Mouse (Mus musculus) hindbrain, embryonic 11.5 days (tissue): Measurements from ENCODE around the gene Hes3. TPM values are rescaled to one million over a fixed set of nuclear protein-coding genes. Genes with fewer than 3 reads are reported as not detected.

Experiments used
- ATAC-seq: fragments of 200-750 bp; cut with Nextera tagmentation; 2 replicates; pipeline ENCODE4 v1.8.0; 2017; ENCODE audit warnings: mild to moderate bottlenecking, moderate TSS enrichment, moderate library complexity; ENCODE audit not compliant: low FRiP score
- DNase-seq: peaks from one replicate; pipeline ENCODE4 v3.0.0-alpha.2; 2015; ENCODE audit warnings: low spot score
- H3K27ac ChIP-seq: fragments of 300-500 bp; sonication (generic); 2 replicates; pipeline ENCODE4 v1.5.1; 2014; ENCODE audit warnings: mild to moderate bottlenecking, low read depth, low read length
- H3K27me3 ChIP-seq: fragments of 300-500 bp; sonication (generic); 2 replicates; pipeline ENCODE4 v1.6.1; 2014; ENCODE audit warnings: mild to moderate bottlenecking, low read length, moderate library complexity, mixed read lengths; ENCODE audit not compliant: control insufficient read depth, insufficient read depth
- H3K36me3 ChIP-seq: fragments of 300-500 bp; sonication (generic); 2 replicates; pipeline ENCODE4 v1.6.1; 2014; ENCODE audit warnings: mild to moderate bottlenecking, low read length, moderate library complexity, mixed read lengths; ENCODE audit not compliant: control insufficient read depth, insufficient read depth
- H3K4me1 ChIP-seq: fragments of 300-500 bp; sonication (generic); replicated peaks from 2 replicates; pipeline ENCODE4 v1.6.1; 2014; ENCODE audit warnings: low read length, mixed read lengths; ENCODE audit not compliant: control insufficient read depth, insufficient read depth
- H3K4me2 ChIP-seq: fragments of 300-500 bp; sonication (generic); replicated peaks from 2 replicates; pipeline ENCODE4 v1.6.1; 2014; ENCODE audit warnings: mild to moderate bottlenecking, low read depth, low read length
- H3K4me3 ChIP-seq: fragments of 300-500 bp; sonication (generic); 2 replicates; pipeline ENCODE4 v1.5.1; 2014; ENCODE audit warnings: low read depth, low read length
- H3K9ac ChIP-seq: fragments of 300-500 bp; sonication (generic); 2 replicates; pipeline ENCODE4 v1.6.1; 2014; ENCODE audit warnings: low read depth, low read length
- H3K9me3 ChIP-seq: fragments of 300-500 bp; sonication (generic); 2 replicates; pipeline ENCODE4 v1.6.1; 2016; ENCODE audit warnings: low read length; ENCODE audit not compliant: control insufficient read depth
- WGBS: fragments of 180-500 bp; shearing (Covaris S2); extraction: QIAGEN DNeasy Blood & Tissue Kit; methylation state at CpG from one replicate; pipeline ENCODE4 v1.1.7; 2014; 5-methylcytosine and 5-hydroxymethylcytosine counted together
- polyA plus RNA-seq: library from polyadenylated mRNA; unstranded; fragments of >200 nt; fragmentation: Nextera tagmentation; extraction: Ambion mirVana; gene quantifications from 2 replicates; pipeline ENCODE4 v1.2.1, GENCODE M21; 2014

Hes3 gene
- polyA plus RNA-seq, 1 experiment from 2014 or later: 3.5 TPM

- H3K4me3 ChIP-seq: no peak overlapping the region
- H3K9ac ChIP-seq: no peak overlapping the region
- H3K4me1 ChIP-seq: peaks cover 9% of the 10 kb centered on the region; the same call in 1 of the 2 replicates
- DNase-seq (no peak), ATAC-seq (no peak)
- no peaks in the 10 kb centered on the region for H3K36me3 ChIP-seq
- no peak overlapping the region for H3K27ac ChIP-seq
- H3K27me3 ChIP-seq: peaks cover 23% of the 10 kb centered on the region
- no peaks in the 10 kb centered on the region for H3K9me3 ChIP-seq
- WGBS: 91% methylated on average over 11 of the region's 11 CpGs
- no peak overlapping the region for H3K4me2 ChIP-seq
Measured at GRCm38 (mm10) chr4:152271334-152271733, 20.1 kb downstream of the Hes3 start.

GRCm38 (mm10) chr4:152270599-152270998 lies 20.9 kb downstream of the Hes3 start:
- 64% methylated on average over 9 of the region's 9 CpGs for whole genome bisulfite sequencing
- Histone ChIP-seq H3K4me1 (peaks cover 9% of the 10 kb centered on the region; the same call in 1 of the 2 replicates), H3K27me3 (peaks cover 16% of the 10 kb centered on the region)

DNA sequence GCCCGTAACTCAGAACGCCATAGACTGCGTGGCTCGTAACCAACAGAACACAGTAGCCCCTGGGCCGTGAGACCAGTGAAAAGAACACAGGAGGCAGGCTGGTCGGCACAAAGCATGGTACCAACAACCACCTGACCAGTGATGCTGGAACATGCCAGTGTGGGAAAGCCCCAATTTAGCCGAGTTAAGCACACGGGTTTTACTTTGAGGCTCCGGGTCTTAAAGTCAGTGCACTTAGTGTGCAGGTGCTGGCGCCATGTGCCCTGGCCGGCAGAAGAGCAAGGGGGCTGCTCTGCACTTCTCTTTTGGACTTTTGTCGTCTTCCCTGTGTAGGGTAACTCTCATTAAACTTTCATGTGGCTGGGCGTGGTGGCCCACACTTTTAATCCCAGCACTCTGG lies 21.5 kb downstream of the Hes3 start:
- H3K36me3 ChIP-seq: no peaks in the 10 kb centered on the region
- H3K4me3 ChIP-seq: no peak overlapping the region
- ATAC-seq: no peak
- H3K4me2 ChIP-seq: no peak overlapping the region
- H3K9me3 ChIP-seq: no peaks in the 10 kb centered on the region
- no peak for DNase-seq
- no peak overlapping the region for H3K9ac ChIP-seq
- H3K27me3 ChIP-seq: peaks cover 10% of the 10 kb centered on the region
- peaks cover 9% of the 10 kb centered on the region; the same call in 1 of the 2 replicates for H3K4me1 ChIP-seq
- 91% methylated on average over 13 of the region's 13 CpGs for WGBS
- H3K27ac ChIP-seq: no peak overlapping the region

More at GRCm38 (mm10) chr4:152270599-152270998, 20.9 kb downstream of the Hes3 start:
- Histone ChIP-seq H3K9me3 (no peaks in the 10 kb centered on the region), H3K9ac (no peak overlapping the region), H3K4me2 (no peak overlapping the region), H3K36me3 (no peaks in the 10 kb centered on the region), H3K4me3 (no peak overlapping the region), H3K27ac (no peak overlapping the region)
- no peak for ATAC-seq
- no peak for DNase-seq

DNA sequence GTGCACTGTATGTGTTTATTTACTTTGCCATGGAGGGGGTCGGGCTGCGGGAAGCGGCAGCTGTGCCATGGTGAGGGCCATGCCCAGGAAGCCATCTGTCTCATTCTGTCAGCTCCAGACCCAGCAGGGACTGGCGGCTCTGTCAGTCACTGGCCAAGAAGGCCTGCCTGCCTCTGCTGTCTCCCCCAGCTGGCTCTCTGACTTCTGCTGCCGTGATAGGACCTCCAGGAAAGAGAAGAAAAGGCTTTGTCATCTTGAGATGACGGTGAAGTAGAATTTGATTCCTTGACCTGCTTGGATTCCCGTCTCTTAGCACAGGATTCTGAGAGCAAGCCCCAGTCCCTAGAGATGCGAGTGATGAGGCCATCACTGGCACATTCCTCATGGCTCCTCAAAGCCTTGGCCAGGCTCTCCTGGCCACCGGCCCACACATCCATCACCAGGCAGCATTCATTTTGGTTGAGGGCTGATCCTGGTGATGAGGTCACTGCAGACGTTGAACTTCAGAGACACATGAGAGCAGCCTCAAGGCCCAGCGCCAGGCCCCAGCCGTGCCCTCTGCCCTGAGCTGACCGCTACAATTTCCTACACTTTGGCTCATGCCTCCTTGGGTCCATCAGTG lies 23.6 kb downstream of the Hes3 start:
- Histone ChIP-seq H3K9ac (no peak overlapping the region), H3K4me3 (no peak overlapping the region), H3K4me1 (peaks cover 6% of the 10 kb centered on the region; the same call in 1 of the 2 replicates), H3K9me3 (no peaks in the 10 kb centered on the region), H3K4me2 (no peak overlapping the region), H3K27ac (no peak overlapping the region), H3K27me3 (peaks cover 2% of the 10 kb centered on the region; the same call in 1 of the 2 replicates), H3K36me3 (no peaks in the 10 kb centered on the region)
- ATAC-seq (no peak), DNase-seq (no peak)
- 66% methylated on average over 13 of the region's 13 CpGs for WGBS

DNA sequence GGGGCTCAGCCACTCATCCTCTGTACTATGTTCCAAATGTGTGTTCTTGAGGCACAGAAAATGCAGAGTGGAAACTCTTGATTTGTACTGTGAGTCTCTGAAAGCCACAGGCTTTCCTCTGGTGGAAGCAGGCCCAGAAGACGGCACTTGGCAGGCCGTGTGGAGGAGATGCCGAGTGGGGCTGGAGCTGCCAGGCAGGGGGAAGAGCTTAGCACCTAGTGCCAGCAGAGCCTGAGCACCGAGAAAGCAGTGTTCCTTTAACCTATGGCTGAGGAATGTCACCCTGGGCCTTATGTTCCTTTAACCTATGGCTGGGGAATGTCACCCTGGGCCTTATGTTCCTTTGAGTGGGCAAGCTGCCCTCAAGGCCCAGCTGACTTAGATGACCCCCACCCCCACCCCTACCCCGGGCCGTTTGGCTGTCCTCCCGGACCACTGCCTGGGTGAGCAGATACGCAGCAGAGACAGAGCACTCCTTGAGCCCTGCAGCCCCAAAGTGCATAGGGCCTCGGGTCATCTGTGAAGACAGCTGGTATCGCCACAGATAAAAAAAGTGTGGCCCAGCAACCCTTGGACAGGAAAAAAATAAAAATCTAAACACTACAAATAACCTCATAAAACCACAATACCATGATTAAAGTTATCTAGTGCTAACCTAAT lies 25.1 kb downstream of the Hes3 start:
- Histone ChIP-seq H3K9ac (no peak overlapping the region), H3K4me2 (no peak overlapping the region), H3K9me3 (no peaks in the 10 kb centered on the region), H3K27me3 (no peaks in the 10 kb centered on the region; the same call in 1 of the 2 replicates), H3K36me3 (no peaks in the 10 kb centered on the region), H3K27ac (no peak overlapping the region), H3K4me1 (peaks cover 3% of the 10 kb centered on the region; the same call in 1 of the 2 replicates), H3K4me3 (no peak overlapping the region)
- ATAC-seq (no peak), DNase-seq (no peak)
- 54% methylated on average over 10 of the region's 10 CpGs for WGBS

- H3K9me3 ChIP-seq: no peaks in the 10 kb centered on the region
- no peaks in the 10 kb centered on the region for H3K36me3 ChIP-seq
- H3K9ac ChIP-seq: no peak overlapping the region
- 60% methylated on average over 5 of the region's 5 CpGs for WGBS
- H3K27me3 ChIP-seq: no peaks in the 10 kb centered on the region; the same call in 1 of the 2 replicates
- no peak overlapping the region for H3K4me2 ChIP-seq
- no peak for DNase-seq
- no peak for ATAC-seq
- no peak overlapping the region for H3K4me3 ChIP-seq
- no peak overlapping the region for H3K27ac ChIP-seq
- peaks cover 3% of the 10 kb centered on the region; the same call in 1 of the 2 replicates for H3K4me1 ChIP-seq
Measured at GRCm38 (mm10) chr4:152265791-152266190, 25.7 kb downstream of the Hes3 start.

GRCm38 (mm10) chr4:152264867-152265568 lies 26.4 kb downstream of the Hes3 start:
- Histone ChIP-seq H3K9ac (no peak overlapping the region), H3K4me3 (no peak overlapping the region), H3K4me2 (no peak overlapping the region), H3K36me3 (no peaks in the 10 kb centered on the region), H3K27me3 (no peaks in the 10 kb centered on the region; the same call in 1 of the 2 replicates), H3K9me3 (no peaks in the 10 kb centered on the region), H3K4me1 (peaks cover 3% of the 10 kb centered on the region; the same call in 1 of the 2 replicates), H3K27ac (no peak overlapping the region)
- WGBS: 90% methylated on average over 9 of the region's 9 CpGs
- ATAC-seq: no peak
- DNase-seq: no peak

DNA sequence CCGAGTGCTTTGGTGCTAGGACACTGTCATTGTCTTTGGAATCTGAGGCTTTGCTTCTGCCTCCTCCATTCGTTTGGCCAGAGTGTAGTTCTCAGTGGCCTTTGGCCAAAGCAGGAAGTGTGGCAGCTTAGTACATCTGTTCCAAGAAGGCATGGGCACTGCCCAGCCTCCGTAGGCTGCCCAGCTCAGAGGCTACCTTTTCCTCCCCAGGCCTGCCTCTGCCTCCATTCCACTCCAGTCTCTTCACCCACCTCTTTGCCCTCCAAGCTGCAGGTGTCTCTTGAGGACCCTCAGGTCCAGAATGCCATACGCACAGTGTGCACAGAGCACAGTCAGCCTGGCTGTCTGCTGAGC lies 27.3 kb downstream of the Hes3 start:
- H3K4me2 ChIP-seq: no peak overlapping the region
- 50% methylated on average over 4 of the region's 4 CpGs for WGBS
- no peaks in the 10 kb centered on the region for H3K27me3 ChIP-seq
- peaks cover 3% of the 10 kb centered on the region; the same call in 1 of the 2 replicates for H3K4me1 ChIP-seq
- no peak overlapping the region for H3K9ac ChIP-seq
- H3K9me3 ChIP-seq: no peaks in the 10 kb centered on the region
- H3K27ac ChIP-seq: no peak overlapping the region
- ATAC-seq (no peak), DNase-seq (no peak)
- H3K4me3 ChIP-seq: no peak overlapping the region
- H3K36me3 ChIP-seq: no peaks in the 10 kb centered on the region
